Mouse (Mus musculus) embryo, embryonic 11 days (tissue): Measurements from ENCODE around the gene Ttpal.

Experiments used
- DNase-seq: peaks from one replicate; pipeline ENCODE4 v3.0.0-alpha.2; 2015

The Ttpal gene

GRCm38 (mm10) chr2:163663930-163664329 lies 61.8 kb downstream of the Ttpal start:
- DNase-seq: no peak

- DNase-seq: no peak
Measured at GRCm38 (mm10) chr2:163667045-163667444, 64.9 kb downstream of the Ttpal start.
